Mouse (Mus musculus): ENCODE data around the gene Esp16. TPM values are rescaled to one million over a fixed set of nuclear protein-coding genes. Genes with fewer than 3 reads are reported as not detected.
"Not testable (repeated sequence)": the region's sequence is repeated elsewhere in the genome, so short reads cannot be mapped to it uniquely, and the experiment has no call there.

Gene Esp16
- polyA plus RNA-seq (2012; rRNA removed), result not detected in 2 replicates

DNA sequence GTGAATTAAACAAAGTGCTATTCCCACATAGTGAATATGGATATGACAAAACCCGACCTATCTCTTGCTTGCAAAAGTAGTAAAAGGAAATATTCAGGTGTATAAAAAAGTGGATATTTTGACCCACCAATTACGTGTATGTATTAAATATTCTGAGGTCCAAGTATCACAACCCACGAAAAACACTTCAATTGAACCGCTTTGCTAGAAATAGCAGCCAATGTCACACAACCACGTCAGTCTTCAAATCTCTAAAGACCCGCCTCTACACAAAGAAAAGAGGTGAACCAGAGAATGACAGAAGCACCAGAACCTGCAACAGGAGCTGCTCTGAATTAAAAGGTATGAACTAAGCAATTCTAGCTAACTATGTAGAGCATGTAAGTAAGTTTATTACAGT is at the start of gene Esp16:
TSS of gene Esp16 (plus strand) at position 301 of the 400 bp plus-strand sequence.
- not testable (repeated sequence) for DNase-seq (ENCODE audit: low read depth, low spot score)
- WGBS, result 67% methylated on average over 6 of the region's 6 CpGs

DNA sequence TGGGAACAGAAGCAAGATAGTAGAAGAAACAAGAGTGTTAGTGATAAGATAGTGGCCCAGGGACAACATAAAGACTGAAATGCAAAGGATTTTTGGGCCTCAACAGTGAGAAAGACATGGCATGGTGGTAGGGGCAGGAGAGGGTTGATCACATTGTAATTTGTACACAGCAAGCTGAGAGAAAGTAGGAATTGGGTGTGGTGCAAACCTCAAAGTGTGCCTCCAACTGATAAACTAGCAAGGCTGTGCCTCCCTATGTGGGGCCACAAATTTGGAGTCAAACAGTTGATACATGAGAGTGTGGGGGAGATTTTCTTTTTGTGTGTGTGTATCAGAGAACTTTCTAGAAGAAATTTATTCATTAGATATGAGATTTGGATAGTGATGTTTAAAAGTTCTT is 37.9 kb upstream of the Esp16 start:
- not testable (repeated sequence) for DNase-seq (ENCODE audit: low read depth, low spot score)

Other genes starting within 250 kb of the Esp16 start
- not detected in 2 replicates for gene Esp18, start 129.8 kb upstream of the Esp16 start, polyA plus RNA-seq (2012; rRNA removed)
- not detected in 2 replicates for gene Esp15, start 104.8 kb downstream of the Esp16 start, polyA plus RNA-seq (2012; rRNA removed)